9 mouse cellular contexts compared by ENCODE assay signal in the genomic region with DNA sequence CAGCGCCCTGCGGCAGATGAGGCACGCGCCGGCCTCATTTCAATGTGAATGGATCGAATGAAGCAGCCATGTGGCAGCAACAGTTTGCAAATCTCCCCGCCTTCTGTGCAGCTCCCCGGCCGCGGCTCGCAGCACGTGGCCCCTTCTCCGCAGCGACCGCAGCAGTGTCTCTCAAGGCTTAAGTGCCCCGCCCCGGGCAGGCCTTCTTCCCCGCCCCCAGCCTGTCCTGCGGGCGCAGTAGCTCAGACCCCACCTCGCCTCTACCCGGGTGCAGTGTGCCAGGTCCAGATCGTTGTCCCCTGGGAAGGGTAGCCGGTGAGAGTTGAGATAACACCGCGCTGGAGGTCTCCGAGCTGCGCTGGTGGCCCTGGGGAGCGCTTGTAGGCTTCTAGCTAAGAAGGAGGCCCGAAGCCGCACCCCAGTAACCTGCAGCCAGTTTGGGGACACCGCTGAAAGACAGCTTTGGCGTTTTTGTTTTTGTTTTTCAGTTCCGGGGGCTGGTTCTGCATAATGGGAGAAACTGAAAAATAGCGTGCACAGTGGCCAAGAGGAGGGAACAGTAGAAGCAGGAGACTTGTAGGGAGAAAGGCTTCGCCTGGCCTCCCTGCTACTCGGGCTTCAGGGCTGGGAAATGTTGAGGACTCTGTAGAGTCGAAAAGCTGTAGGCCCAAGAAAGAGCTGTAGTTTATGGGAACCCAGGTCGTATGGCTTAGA. TPM values are rescaled to one million over a fixed set of nuclear protein-coding genes. Genes with fewer than 3 reads are reported as not detected.
DNase-seq lines count a peak whose midpoint lies in the region; ATAC-seq and TF ChIP-seq lines count a peak whose summit lies in the region.
"Had no signal": no experiment of that assay in that cellular context is flagged by ENCODE, and none has a peak within 500 bp of the region (broad histone marks: within the 10 kb centered on the region; RNA-seq: fewer than 3 reads in every experiment).

No protein-coding gene starts in this region.

- no peak for DNase-seq in lung, adult 2 months
- peak; percentile 52 for DNase-seq in frontal cortex, postnatal 14 days (ENCODE audit: low spot score in 2 of 2)
- peak; percentile 60 for DNase-seq in layer of hippocampus, adult 9-11 months
- no peak for DNase-seq in urinary bladder, postnatal 10 days (ENCODE audit: low spot score)

- H3K4me2 ChIP-seq in lung, embryonic 15.5 days = peak overlapping the region; percentile 74
- H3K4me2 ChIP-seq in stomach, embryonic 15.5 days = peak overlapping the region; percentile 80

- H3K27ac ChIP-seq in lung, embryonic 15.5 days = no peak overlapping the region
- H3K27ac ChIP-seq in stomach, embryonic 15.5 days = no peak overlapping the region

- no peaks in the 10 kb centered on the region for H3K36me3 ChIP-seq in lung, embryonic 15.5 days
- no peaks in the 10 kb centered on the region for H3K36me3 ChIP-seq in stomach, embryonic 15.5 days

- no peak for TF ChIP-seq CTCF in lung, adult 2 months (IDR thresholded peaks at IDR 0.05; ENCODE audit: insufficient read depth, low read length)

- ATAC-seq in lung, embryonic 15.5 days (ENCODE audit: borderline replicate concordance, extremely low read depth, low FRiP score, low TSS enrichment) = peak; percentile 15; the same call in 1 of the 2 replicates
- ATAC-seq in common myeloid progenitor, adult 5-6 weeks (replicated peaks; ENCODE audit: low read depth, poor library complexity, severe bottlenecking) = peak; percentile 30
- peak; percentile 31 for ATAC-seq in megakaryocyte-erythroid progenitor cell, adult 5-6 weeks (replicated peaks; ENCODE audit: low FRiP score, low TSS enrichment, poor library complexity, severe bottlenecking)
- no peak; the same call in 1 of the 2 replicates for ATAC-seq in stomach, embryonic 15.5 days (ENCODE audit: insufficient read depth, low FRiP score, low read depth)

- TF ChIP-seq POLR2A in lung, adult 2 months (IDR thresholded peaks at IDR 0.05; ENCODE audit: borderline replicate concordance, extremely low read depth, low read depth, low read length) = no peak

- H3K4me1 ChIP-seq in lung, embryonic 15.5 days = peaks cover 68% of the 10 kb centered on the region
- peaks cover 12% of the 10 kb centered on the region for H3K4me1 ChIP-seq in lung, adult 2 months (ENCODE audit: control insufficient read depth, insufficient read depth, low read length)
- peaks cover 67% of the 10 kb centered on the region for H3K4me1 ChIP-seq in stomach, embryonic 15.5 days

- peak overlapping the region; percentile 28 for H3K4me3 ChIP-seq in lung, embryonic 15.5 days
- no peak overlapping the region for H3K4me3 ChIP-seq in lung, adult 2 months (replicated peaks; ENCODE audit: extremely low read depth, low read depth, low read length)
- peak overlapping the region; percentile 36 for H3K4me3 ChIP-seq in stomach, embryonic 15.5 days (replicated peaks)
- H3K4me3 ChIP-seq: myocyte had no signal

- peaks cover 73% of the 10 kb centered on the region for H3K27me3 ChIP-seq in lung, embryonic 15.5 days
- H3K27me3 ChIP-seq in stomach, embryonic 15.5 days (replicated peaks) = peaks cover 66% of the 10 kb centered on the region

- no peaks in the 10 kb centered on the region for H3K9me3 ChIP-seq in lung, embryonic 15.5 days
- no peaks in the 10 kb centered on the region for H3K9me3 ChIP-seq in stomach, embryonic 15.5 days

- 12% methylated on average over 39 of the region's 39 CpGs for WGBS in lung, embryonic 15.5 days
- WGBS in lung, adult 2 months = 40% methylated on average over 39 of the region's 39 CpGs
- WGBS in stomach, embryonic 15.5 days = 14% methylated on average over 39 of the region's 39 CpGs

- peak overlapping the region; percentile 32 for H3K9ac ChIP-seq in lung, embryonic 15.5 days
- H3K9ac ChIP-seq in stomach, embryonic 15.5 days = peak overlapping the region; percentile 30; the same call in 1 of the 2 replicates

RNA-seq across cellular contexts. Expression of a gene that starts 2.8 kb away (rescaled TPM):
- polyA plus RNA-seq in lung, embryonic 15.5 days (2015; fragmentation: Nextera tagmentation; extraction: Ambion mirVana) = 13.6 and 14.7 TPM in 2 replicates
- polyA plus RNA-seq in lung, adult 2 months (2012; rRNA removed) = 114 TPM in 2 replicates
- not detected in 2 replicates for total RNA-seq in common myeloid progenitor, adult 5-6 weeks (2017)
- not detected in 2 replicates for total RNA-seq in megakaryocyte-erythroid progenitor cell, adult 5-6 weeks (2014; fragmentation: Nextera tagmentation)
- total RNA-seq in megakaryocyte-erythroid progenitor cell, adult 5-6 weeks (2017) = not detected in 2 replicates
- 7.0 and 8.7 TPM in 2 replicates for polyA plus RNA-seq in stomach, embryonic 15.5 days (2015; fragmentation: Nextera tagmentation; extraction: Ambion mirVana)
- polyA plus RNA-seq: myocyte had no signal

RNA-seq across cellular contexts. Expression of a gene that starts 28.3 kb away (rescaled TPM):
- 0.59 and 1.1 TPM in 2 replicates for polyA plus RNA-seq in lung, embryonic 15.5 days (2015; fragmentation: Nextera tagmentation; extraction: Ambion mirVana)
- 9.2 and 10.7 TPM in 2 replicates for polyA plus RNA-seq in lung, adult 2 months (2012; rRNA removed)
- total RNA-seq in common myeloid progenitor, adult 5-6 weeks (2017) = not detected in 2 replicates
- total RNA-seq in megakaryocyte-erythroid progenitor cell, adult 5-6 weeks (2014; fragmentation: Nextera tagmentation) = not detected in 2 replicates
- not detected in 2 replicates for total RNA-seq in megakaryocyte-erythroid progenitor cell, adult 5-6 weeks (2017)
- polyA plus RNA-seq in stomach, embryonic 15.5 days (2015; fragmentation: Nextera tagmentation; extraction: Ambion mirVana) = 1.6 TPM in 2 replicates

RNA-seq across cellular contexts. Expression of a gene that starts 34.2 kb away (rescaled TPM):
- 18.3 and 19.1 TPM in 2 replicates for polyA plus RNA-seq in lung, embryonic 15.5 days (2015; fragmentation: Nextera tagmentation; extraction: Ambion mirVana)
- 24.1 and 25.9 TPM in 2 replicates for polyA plus RNA-seq in lung, adult 2 months (2012; rRNA removed)
- total RNA-seq in common myeloid progenitor, adult 5-6 weeks (2017) = 12.8 and 22.5 TPM in 2 replicates
- 9.0 and 13.1 TPM in 2 replicates for total RNA-seq in megakaryocyte-erythroid progenitor cell, adult 5-6 weeks (2014; fragmentation: Nextera tagmentation)
- total RNA-seq in megakaryocyte-erythroid progenitor cell, adult 5-6 weeks (2017) = 6.5 and 12.4 TPM in 2 replicates
- polyA plus RNA-seq in stomach, embryonic 15.5 days (2015; fragmentation: Nextera tagmentation; extraction: Ambion mirVana) = 16.4 and 18.0 TPM in 2 replicates

RNA-seq across cellular contexts. Expression of a gene that starts 51.7 kb away (rescaled TPM):
- 1.3 and 1.6 TPM in 2 replicates for polyA plus RNA-seq in lung, embryonic 15.5 days (2015; fragmentation: Nextera tagmentation; extraction: Ambion mirVana)
- polyA plus RNA-seq in lung, adult 2 months (2012; rRNA removed) = 1.6 and 3.0 TPM in 2 replicates
- total RNA-seq in common myeloid progenitor, adult 5-6 weeks (2017) = 0.05 TPM in 1 of 2 replicates, not detected in the other
- total RNA-seq in megakaryocyte-erythroid progenitor cell, adult 5-6 weeks (2014; fragmentation: Nextera tagmentation) = not detected in 2 replicates
- total RNA-seq in megakaryocyte-erythroid progenitor cell, adult 5-6 weeks (2017) = not detected in 2 replicates
- 27.1 and 28.4 TPM in 2 replicates for polyA plus RNA-seq in stomach, embryonic 15.5 days (2015; fragmentation: Nextera tagmentation; extraction: Ambion mirVana)

Comparison
In these comparisons a context has a peak if more than half of its experiments do, and no peak if none do; other contexts are left out.
1. DNase-seq: peak in frontal cortex, postnatal 14 days (2 of 2) and layer of hippocampus, adult 9-11 months (single experiment); none in lung, adult 2 months (single experiment) and urinary bladder, postnatal 10 days (single experiment).